28 mouse cellular contexts compared by ENCODE assay signal in genomic region chr19:29895047-29895446, GRCm38 (mm10). TPM values are rescaled to one million over a fixed set of nuclear protein-coding genes. Genes with fewer than 3 reads are reported as not detected.
DNase-seq lines count a peak whose midpoint lies in the region; ATAC-seq and TF ChIP-seq lines count a peak whose summit lies in the region.
"Had no signal": no experiment of that assay in that cellular context is flagged by ENCODE, and none has a peak within 500 bp of the region (broad histone marks: within the 10 kb centered on the region; RNA-seq: fewer than 3 reads in every experiment).

No protein-coding gene starts in this region.

- H3K36me3 ChIP-seq in forebrain, embryonic 14.5 days (ENCODE audit: control insufficient read depth, insufficient read depth, low read length), result no peaks in the 10 kb centered on the region
- no peaks in the 10 kb centered on the region for H3K36me3 ChIP-seq in forebrain, embryonic 16.5 days (ENCODE audit: control insufficient read depth, insufficient read depth)
- no peaks in the 10 kb centered on the region for H3K36me3 ChIP-seq in hindbrain, embryonic 11.5 days (ENCODE audit: control insufficient read depth, insufficient read depth, low read length)
- H3K36me3 ChIP-seq in hindbrain, embryonic 13.5 days, result no peaks in the 10 kb centered on the region
- H3K36me3 ChIP-seq in midbrain, embryonic 15.5 days (replicated peaks), result no peaks in the 10 kb centered on the region
- H3K36me3 ChIP-seq in midbrain, postnatal 0 days (ENCODE audit: insufficient read depth, low read length), result no peaks in the 10 kb centered on the region
- H3K36me3 ChIP-seq: embryonic facial prominence, embryonic 10.5 days; embryonic facial prominence, embryonic 12.5 days; G1E had no signal

- no peak overlapping the region for H3K4me2 ChIP-seq in forebrain, embryonic 14.5 days (ENCODE audit: low read length)
- H3K4me2 ChIP-seq in forebrain, embryonic 16.5 days (ENCODE audit: low read length), result no peak overlapping the region
- no peak overlapping the region for H3K4me2 ChIP-seq in hindbrain, embryonic 11.5 days (replicated peaks; ENCODE audit: low read depth, low read length)
- no peak overlapping the region for H3K4me2 ChIP-seq in hindbrain, embryonic 13.5 days
- H3K4me2 ChIP-seq in midbrain, embryonic 15.5 days, result no peak overlapping the region
- H3K4me2 ChIP-seq in midbrain, postnatal 0 days (ENCODE audit: low read depth, low read length, poor library complexity, severe bottlenecking), result no peak overlapping the region
- H3K4me2 ChIP-seq: embryonic facial prominence, embryonic 12.5 days; forebrain, embryonic 13.5 days had no signal

- WGBS in forebrain, embryonic 14.5 days, result 52% methylated on average over 7 of the region's 7 CpGs
- 52% methylated on average over 7 of the region's 7 CpGs for WGBS in forebrain, embryonic 16.5 days
- 71% methylated on average over 7 of the region's 7 CpGs for WGBS in hindbrain, embryonic 11.5 days
- 56% methylated on average over 7 of the region's 7 CpGs for WGBS in hindbrain, embryonic 13.5 days
- WGBS in midbrain, embryonic 15.5 days, result 49% methylated on average over 7 of the region's 7 CpGs
- 44% methylated on average over 7 of the region's 7 CpGs for WGBS in midbrain, postnatal 0 days

- H3K9ac ChIP-seq in forebrain, embryonic 14.5 days (ENCODE audit: low read length), result no peak overlapping the region
- H3K9ac ChIP-seq in forebrain, embryonic 16.5 days (replicated peaks; ENCODE audit: low read depth, low read length), result no peak overlapping the region
- no peak overlapping the region for H3K9ac ChIP-seq in hindbrain, embryonic 11.5 days (ENCODE audit: low read depth, low read length)
- no peak overlapping the region for H3K9ac ChIP-seq in hindbrain, embryonic 13.5 days
- no peak overlapping the region for H3K9ac ChIP-seq in midbrain, embryonic 15.5 days
- no peak overlapping the region for H3K9ac ChIP-seq in midbrain, postnatal 0 days (replicated peaks; ENCODE audit: low read length, poor library complexity, severe bottlenecking)
- H3K9ac ChIP-seq: embryonic facial prominence, embryonic 12.5 days; forebrain, embryonic 13.5 days; forebrain, postnatal 0 days had no signal

- no peaks in the 10 kb centered on the region for H3K4me1 ChIP-seq in forebrain, embryonic 14.5 days (ENCODE audit: control insufficient read depth, insufficient read depth, low read length)
- no peaks in the 10 kb centered on the region for H3K4me1 ChIP-seq in forebrain, embryonic 16.5 days (replicated peaks; ENCODE audit: control insufficient read depth, insufficient read depth, low read length)
- no peaks in the 10 kb centered on the region for H3K4me1 ChIP-seq in hindbrain, embryonic 11.5 days (replicated peaks; ENCODE audit: control insufficient read depth, insufficient read depth, low read length)
- peaks cover 7% of the 10 kb centered on the region; the same call in 1 of the 2 replicates for H3K4me1 ChIP-seq in hindbrain, embryonic 13.5 days (replicated peaks)
- no peaks in the 10 kb centered on the region for H3K4me1 ChIP-seq in midbrain, embryonic 15.5 days
- no peaks in the 10 kb centered on the region for H3K4me1 ChIP-seq in midbrain, postnatal 0 days (ENCODE audit: insufficient read depth, low read length)
- H3K4me1 ChIP-seq: embryonic facial prominence, embryonic 12.5 days; forebrain, embryonic 13.5 days had no signal

- 0 out of 2 replicates have a peak, but pooled peaks cover 5% of the 10 kb centered on the region for H3K9me3 ChIP-seq in forebrain, embryonic 14.5 days (replicated peaks; ENCODE audit: control insufficient read depth, low read length)
- H3K9me3 ChIP-seq in forebrain, embryonic 16.5 days (ENCODE audit: control insufficient read depth, low read length), result no peaks in the 10 kb centered on the region
- no peaks in the 10 kb centered on the region for H3K9me3 ChIP-seq in hindbrain, embryonic 11.5 days (ENCODE audit: control insufficient read depth, low read length)
- H3K9me3 ChIP-seq in hindbrain, embryonic 13.5 days, result peaks cover 4% of the 10 kb centered on the region; the same call in 1 of the 2 replicates
- no peaks in the 10 kb centered on the region; the same call in 1 of the 2 replicates for H3K9me3 ChIP-seq in midbrain, embryonic 15.5 days
- peaks cover 5% of the 10 kb centered on the region; the same call in 1 of the 2 replicates for H3K9me3 ChIP-seq in midbrain, postnatal 0 days (ENCODE audit: low read length)

- no peak for ATAC-seq in forebrain, embryonic 14.5 days
- ATAC-seq in forebrain, embryonic 16.5 days, result no peak
- peak; percentile 54; the same call in 1 of the 2 replicates for ATAC-seq in hindbrain, embryonic 11.5 days (ENCODE audit: low FRiP score)
- ATAC-seq in hindbrain, embryonic 13.5 days (ENCODE audit: low FRiP score), result no peak
- peak; percentile 62; the same call in 1 of the 2 replicates for ATAC-seq in midbrain, embryonic 15.5 days (replicated peaks)
- no peak for ATAC-seq in midbrain, postnatal 0 days (ENCODE audit: low FRiP score)
- ATAC-seq: activated CD4-positive, CD25-positive, alpha-beta regulatory T cell, adult 4 months; CD4-positive, CD25-positive, alpha-beta regulatory T cell, adult 4 months; forebrain, embryonic 13.5 days; forebrain, postnatal 0 days had no signal

- no peak overlapping the region for H3K27ac ChIP-seq in forebrain, embryonic 14.5 days (ENCODE audit: low read depth, low read length)
- H3K27ac ChIP-seq in forebrain, embryonic 16.5 days (ENCODE audit: low read length), result no peak overlapping the region
- no peak overlapping the region for H3K27ac ChIP-seq in hindbrain, embryonic 11.5 days (ENCODE audit: low read depth, low read length)
- H3K27ac ChIP-seq in hindbrain, embryonic 13.5 days, result no peak overlapping the region
- H3K27ac ChIP-seq in midbrain, embryonic 15.5 days, result no peak overlapping the region
- H3K27ac ChIP-seq in midbrain, postnatal 0 days (ENCODE audit: low read depth, low read length), result no peak overlapping the region
- H3K27ac ChIP-seq: embryonic facial prominence, embryonic 10.5 days; forebrain, embryonic 13.5 days had no signal

- TF ChIP-seq CTCF in midbrain, postnatal 0 days (IDR thresholded peaks at IDR 0.05), result no peak

- no peak overlapping the region for H3K4me3 ChIP-seq in forebrain, embryonic 14.5 days (ENCODE audit: low read depth, low read length)
- no peak overlapping the region for H3K4me3 ChIP-seq in forebrain, embryonic 16.5 days (replicated peaks; ENCODE audit: low read length)
- H3K4me3 ChIP-seq in hindbrain, embryonic 11.5 days (ENCODE audit: low read depth, low read length), result no peak overlapping the region
- no peak overlapping the region for H3K4me3 ChIP-seq in hindbrain, embryonic 13.5 days
- H3K4me3 ChIP-seq in midbrain, embryonic 15.5 days, result no peak overlapping the region
- no peak overlapping the region for H3K4me3 ChIP-seq in midbrain, postnatal 0 days (ENCODE audit: low read depth, low read length)
- H3K4me3 ChIP-seq: embryonic facial prominence, embryonic 10.5 days; embryonic facial prominence, embryonic 12.5 days; forebrain, embryonic 13.5 days had no signal

- peak; percentile 17 for DNase-seq in forebrain, embryonic 14.5 days (ENCODE audit: low spot score)
- DNase-seq in hindbrain, embryonic 11.5 days (ENCODE audit: low spot score), result peak; percentile 37
- DNase-seq in midbrain, postnatal 0 days (ENCODE audit: low spot score), result no peak
- peak; percentile 31 for DNase-seq in retina, postnatal 1 day
- no peak for DNase-seq in retina, embryonic 14.5 days (ENCODE audit: low spot score)
- DNase-seq: adrenal gland, adult 8-10 months; adrenal gland, postnatal 14 days; adrenal gland, postnatal 36 days; B cell, adult 2 months; cerebellum, adult 11 months; cerebellum, adult 18-20 months; cerebellum, adult 8-10 months; cerebellum, adult 9-11 months; cerebellum, postnatal 14 days; cerebellum, postnatal 36 days; forebrain, postnatal 0 days had no signal

- no peaks in the 10 kb centered on the region for H3K27me3 ChIP-seq in forebrain, embryonic 14.5 days (replicated peaks; ENCODE audit: control insufficient read depth, insufficient read depth, low read length)
- no peaks in the 10 kb centered on the region for H3K27me3 ChIP-seq in forebrain, embryonic 16.5 days (replicated peaks; ENCODE audit: control insufficient read depth, insufficient read depth, low read length)
- no peaks in the 10 kb centered on the region for H3K27me3 ChIP-seq in hindbrain, embryonic 11.5 days (ENCODE audit: control insufficient read depth, insufficient read depth, low read length)
- no peaks in the 10 kb centered on the region for H3K27me3 ChIP-seq in hindbrain, embryonic 13.5 days
- H3K27me3 ChIP-seq in midbrain, embryonic 15.5 days (replicated peaks), result no peaks in the 10 kb centered on the region
- H3K27me3 ChIP-seq in midbrain, postnatal 0 days (ENCODE audit: insufficient read depth, low read length), result no peaks in the 10 kb centered on the region
- H3K27me3 ChIP-seq: CH12.LX; embryonic facial prominence, embryonic 12.5 days; forebrain, embryonic 13.5 days; Patski had no signal

RNA-seq across cellular contexts. Expression of gene Il33, which starts 29.9 kb away (rescaled TPM):
- 0.36 and 0.55 TPM in 2 replicates for polyA plus RNA-seq in forebrain, embryonic 14.5 days (2014; fragmentation: Nextera tagmentation; extraction: Ambion mirVana)
- 0.71 and 1.1 TPM in 2 replicates for polyA plus RNA-seq in forebrain, embryonic 16.5 days (2015; fragmentation: Nextera tagmentation; extraction: Ambion mirVana)
- 2.1 TPM in 2 replicates for polyA plus RNA-seq in hindbrain, embryonic 11.5 days (2014; fragmentation: Nextera tagmentation; extraction: Ambion mirVana)
- polyA plus RNA-seq in hindbrain, embryonic 13.5 days (2015; fragmentation: Nextera tagmentation; extraction: Ambion mirVana), result 1.4 and 1.5 TPM in 2 replicates
- 0.56 and 0.90 TPM in 2 replicates for polyA plus RNA-seq in midbrain, embryonic 15.5 days (2015; fragmentation: Nextera tagmentation; extraction: Ambion mirVana)
- total RNA-seq in midbrain, postnatal 0 days (2014; rRNA removed), result 5.6 and 8.7 TPM in 2 replicates
- 6.2 and 6.4 TPM in 2 replicates for polyA plus RNA-seq in midbrain, postnatal 0 days (2015; fragmentation: Nextera tagmentation; extraction: Ambion mirVana)
- total RNA-seq: common myeloid progenitor, adult 5-6 weeks had no signal
- polyA plus RNA-seq: activated CD4-positive, CD25-positive, alpha-beta regulatory T cell, adult 4 months; CD4-positive, CD25-positive, alpha-beta regulatory T cell, adult 4 months had no signal

Comparison
In these comparisons a context has a peak if more than half of its experiments do, and no peak if none do; other contexts are left out.
1. ATAC-seq: peak in hindbrain, embryonic 11.5 days (single experiment) and midbrain, embryonic 15.5 days (single experiment); none in forebrain, embryonic 14.5 days (single experiment), forebrain, embryonic 16.5 days (single experiment), hindbrain, embryonic 13.5 days (single experiment) and midbrain, postnatal 0 days (single experiment).
2. DNase-seq: peak in forebrain, embryonic 14.5 days (single experiment), hindbrain, embryonic 11.5 days (single experiment) and retina, postnatal 1 day (single experiment); none in midbrain, postnatal 0 days (single experiment) and retina, embryonic 14.5 days (single experiment).